Mouse (Mus musculus) embryonic facial prominence, embryonic 10.5 days (tissue): ENCODE measurements at regions not wholly inside any gene's neighbourhood (a gene's known extent, or its start where the extent isn't known, plus 50 kb on each side); places are given as distances from the start of the nearest gene placed in this dataset.

Source experiments
- DNase-seq: peaks from one replicate; pipeline ENCODE4 v3.0.0-alpha.2; 2017; ENCODE audit warnings: low spot score
- H3K27ac ChIP-seq: fragments of 300-500 bp; sonication (generic); replicated peaks from 2 replicates; pipeline ENCODE4 v1.5.1; 2016; ENCODE audit warnings: mild to moderate bottlenecking
- H3K27me3 ChIP-seq: fragments of 300-500 bp; sonication (generic); replicated peaks from 2 replicates; pipeline ENCODE4 v1.6.1; 2016; ENCODE audit warnings: low read depth, mild to moderate bottlenecking; ENCODE audit not compliant: poor library complexity, severe bottlenecking
- H3K36me3 ChIP-seq: fragments of 300-500 bp; sonication (generic); replicated peaks from 2 replicates; pipeline ENCODE4 v1.6.1; 2016; ENCODE audit warnings: mild to moderate bottlenecking, moderate library complexity
- H3K4me1 ChIP-seq: fragments of 300-500 bp; sonication (generic); 2 replicates; pipeline ENCODE4 v1.6.1; 2016
- H3K4me3 ChIP-seq: fragments of 300-500 bp; sonication (generic); 2 replicates; pipeline ENCODE4 v1.5.1; 2016; ENCODE audit warnings: mild to moderate bottlenecking, moderate library complexity
- H3K9me3 ChIP-seq: fragments of 300-500 bp; sonication (generic); 2 replicates; pipeline ENCODE4 v1.6.1; 2016; ENCODE audit warnings: mild to moderate bottlenecking
- WGBS: fragments of 180-500 bp; shearing (Covaris S2); methylation state at CpG from one replicate; pipeline ENCODE4 v1.1.7; 2016; 5-methylcytosine and 5-hydroxymethylcytosine counted together

DNA sequence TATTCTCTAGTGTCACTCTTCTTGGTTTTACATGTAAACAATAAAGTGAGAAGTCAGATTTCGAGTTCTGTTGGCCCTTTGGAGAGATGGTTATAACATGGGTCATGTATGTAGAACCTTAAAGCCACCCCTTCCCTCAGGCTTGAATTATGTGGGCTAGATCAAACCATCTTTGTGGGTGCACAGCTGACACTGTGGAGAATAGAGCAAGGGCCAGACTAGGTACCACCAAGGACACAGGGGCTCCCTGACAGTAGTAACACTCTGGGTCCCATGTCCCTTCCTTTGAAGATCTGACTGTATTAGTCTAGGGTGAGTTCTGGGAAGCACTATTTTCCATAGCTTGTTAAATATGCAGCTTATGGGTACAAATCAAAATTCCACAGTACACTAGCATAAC lies 156.2 kb downstream of the Fam124b start:
- Histone ChIP-seq H3K36me3 (no peaks in the 10 kb centered on the region), H3K27ac (peak overlapping the region; percentile 61), H3K4me1 (peaks cover 19% of the 10 kb centered on the region), H3K4me3 (no peak overlapping the region), H3K9me3 (no peaks in the 10 kb centered on the region), H3K27me3 (no peaks in the 10 kb centered on the region)
- no peak for DNase-seq
- WGBS, result 63% methylated on average over 1 of the region's 1 CpGs

- H3K27me3 ChIP-seq, result no peaks in the 10 kb centered on the region
- H3K4me1 ChIP-seq, result peaks cover 22% of the 10 kb centered on the region
- no peaks in the 10 kb centered on the region for H3K36me3 ChIP-seq
- WGBS, result 51% methylated on average over 7 of the region's 7 CpGs
- DNase-seq, result peak; percentile 68
- peak overlapping the region; percentile 61 for H3K27ac ChIP-seq
- no peak overlapping the region for H3K4me3 ChIP-seq
- no peaks in the 10 kb centered on the region for H3K9me3 ChIP-seq
Observed at GRCm38 (mm10) chr1:80061632-80062031, 156.6 kb downstream of the Fam124b start.

- Histone ChIP-seq H3K4me3 (no peak overlapping the region), H3K27ac (no peak overlapping the region), H3K9me3 (no peaks in the 10 kb centered on the region), H3K27me3 (no peaks in the 10 kb centered on the region), H3K36me3 (no peaks in the 10 kb centered on the region), H3K4me1 (no peaks in the 10 kb centered on the region)
- DNase-seq, result no peak
- WGBS, result 83% methylated on average over 10 of the region's 10 CpGs
Observed at GRCm38 (mm10) chr1:80045141-80045540, 173.1 kb downstream of the Fam124b start.

- H3K27ac ChIP-seq, result no peak overlapping the region
- H3K27me3 ChIP-seq, result no peaks in the 10 kb centered on the region
- peaks cover 10% of the 10 kb centered on the region for H3K4me1 ChIP-seq
- H3K36me3 ChIP-seq, result no peaks in the 10 kb centered on the region
- WGBS, result 85% methylated on average over 3 of the region's 3 CpGs
- H3K4me3 ChIP-seq, result no peak overlapping the region
- H3K9me3 ChIP-seq, result no peaks in the 10 kb centered on the region
- DNase-seq, result no peak
Observed at GRCm38 (mm10) chr1:80040409-80040808, 177.9 kb downstream of the Fam124b start.

GRCm38 (mm10) chr1:80039891-80040290 lies 178.4 kb downstream of the Fam124b start:
- no peaks in the 10 kb centered on the region for H3K27me3 ChIP-seq
- WGBS, result 32% methylated on average over 3 of the region's 3 CpGs
- H3K27ac ChIP-seq, result no peak overlapping the region
- H3K4me3 ChIP-seq, result no peak overlapping the region
- H3K36me3 ChIP-seq, result no peaks in the 10 kb centered on the region
- DNase-seq, result no peak
- H3K9me3 ChIP-seq, result no peaks in the 10 kb centered on the region
- H3K4me1 ChIP-seq, result peaks cover 10% of the 10 kb centered on the region

- Histone ChIP-seq H3K4me3 (no peak overlapping the region), H3K27me3 (no peaks in the 10 kb centered on the region), H3K27ac (no peak overlapping the region), H3K9me3 (no peaks in the 10 kb centered on the region), H3K36me3 (no peaks in the 10 kb centered on the region), H3K4me1 (peaks cover 10% of the 10 kb centered on the region)
- DNase-seq, result no peak
- 68% methylated on average over 4 of the region's 4 CpGs for WGBS
Observed at GRCm38 (mm10) chr1:80039161-80039560, 178.2 kb upstream of the Serpine2 start.

DNA sequence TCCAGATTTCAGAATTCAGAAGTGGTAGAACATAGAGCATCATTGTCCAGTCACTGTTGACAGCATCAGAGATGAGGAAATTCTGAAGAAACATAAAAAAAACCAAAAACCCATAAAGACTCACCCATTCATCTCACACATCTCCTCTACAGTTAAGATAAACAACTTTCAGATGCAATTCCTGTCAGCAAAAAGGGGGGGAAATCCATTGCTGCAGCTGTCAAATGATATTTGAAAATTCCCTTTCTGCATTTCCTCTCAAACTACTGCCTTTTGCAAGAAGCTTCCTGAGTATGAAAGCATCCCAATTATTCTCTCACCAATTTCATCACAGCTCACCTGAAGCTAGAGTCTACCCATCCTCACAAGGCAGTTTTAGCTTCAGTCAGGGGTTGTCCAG lies 177.1 kb upstream of the Serpine2 start:
- DNase-seq, result no peak

DNA sequence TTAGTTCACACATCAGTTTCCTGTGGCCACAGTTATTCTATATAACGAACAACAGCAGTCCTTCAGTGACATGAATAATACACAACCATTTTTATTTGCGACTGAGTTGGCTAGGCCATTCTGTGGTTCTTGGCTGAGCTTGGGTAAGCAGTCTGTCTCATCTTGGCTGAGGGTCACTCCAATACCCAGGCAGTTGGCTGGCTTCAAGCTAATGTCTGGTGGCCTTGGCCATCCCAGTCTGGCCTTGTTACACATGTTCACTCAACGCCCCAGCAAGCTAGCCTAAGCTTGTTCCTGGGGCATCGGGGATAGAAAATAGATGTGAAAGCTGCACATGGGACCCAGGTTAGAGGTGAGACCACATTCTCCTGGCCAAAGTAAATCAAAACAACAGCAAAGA lies 175.5 kb upstream of the Serpine2 start:
- Histone ChIP-seq H3K4me3 (no peak overlapping the region), H3K27me3 (no peaks in the 10 kb centered on the region), H3K4me1 (peaks cover 28% of the 10 kb centered on the region), H3K9me3 (no peaks in the 10 kb centered on the region), H3K27ac (no peak overlapping the region), H3K36me3 (no peaks in the 10 kb centered on the region)
- WGBS, result 96% methylated on average over 4 of the region's 4 CpGs
- no peak for DNase-seq

More for the DNA sequence above, 177.1 kb upstream of the Serpine2 start:
- H3K4me3 ChIP-seq, result no peak overlapping the region
- H3K27me3 ChIP-seq, result no peaks in the 10 kb centered on the region
- peaks cover 19% of the 10 kb centered on the region for H3K4me1 ChIP-seq
- H3K9me3 ChIP-seq, result no peaks in the 10 kb centered on the region
- no peaks in the 10 kb centered on the region for H3K36me3 ChIP-seq
- H3K27ac ChIP-seq, result no peak overlapping the region

- 49% methylated on average over 6 of the region's 6 CpGs for WGBS
- H3K9me3 ChIP-seq, result no peaks in the 10 kb centered on the region
- H3K27me3 ChIP-seq, result no peaks in the 10 kb centered on the region
- no peak overlapping the region for H3K4me3 ChIP-seq
- DNase-seq, result no peak
- no peak overlapping the region; the same call in 1 of the 2 replicates for H3K27ac ChIP-seq
- no peaks in the 10 kb centered on the region for H3K36me3 ChIP-seq
- peaks cover 18% of the 10 kb centered on the region for H3K4me1 ChIP-seq
Observed at GRCm38 (mm10) chr1:80033522-80033921, 172.5 kb upstream of the Serpine2 start.

GRCm38 (mm10) chr1:80033121-80033520 lies 172.1 kb upstream of the Serpine2 start:
- 36% methylated on average over 2 of the region's 2 CpGs for WGBS
- no peak for DNase-seq
- no peaks in the 10 kb centered on the region for H3K27me3 ChIP-seq
- H3K4me1 ChIP-seq, result peaks cover 18% of the 10 kb centered on the region
- H3K4me3 ChIP-seq, result no peak overlapping the region
- H3K36me3 ChIP-seq, result no peaks in the 10 kb centered on the region
- H3K9me3 ChIP-seq, result no peaks in the 10 kb centered on the region
- no peak overlapping the region; the same call in 1 of the 2 replicates for H3K27ac ChIP-seq

DNA sequence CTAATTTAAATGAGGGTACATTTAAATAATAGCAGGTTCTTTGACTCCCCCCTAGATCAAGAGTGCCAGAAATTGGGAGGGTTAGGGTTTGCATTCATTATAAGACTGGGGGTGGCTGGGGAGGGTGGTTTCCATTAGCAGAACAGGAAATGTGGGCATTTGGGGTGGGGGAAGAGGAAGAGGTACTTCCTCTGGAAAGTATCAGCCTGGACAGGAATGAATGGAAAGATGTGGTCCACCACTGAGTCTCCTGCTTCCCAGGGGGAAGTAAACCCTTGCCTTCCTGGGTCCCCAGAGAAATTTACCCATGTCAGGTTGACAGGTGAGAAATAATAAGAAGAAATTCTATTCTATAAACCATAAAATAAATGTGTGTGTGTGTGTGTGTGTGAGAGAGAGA lies 171.5 kb upstream of the Serpine2 start:
- no peaks in the 10 kb centered on the region for H3K9me3 ChIP-seq
- peaks cover 18% of the 10 kb centered on the region for H3K4me1 ChIP-seq
- no peak overlapping the region for H3K4me3 ChIP-seq
- no peak overlapping the region for H3K27ac ChIP-seq
- DNase-seq, result no peak
- H3K27me3 ChIP-seq, result no peaks in the 10 kb centered on the region
- no peaks in the 10 kb centered on the region for H3K36me3 ChIP-seq

DNA sequence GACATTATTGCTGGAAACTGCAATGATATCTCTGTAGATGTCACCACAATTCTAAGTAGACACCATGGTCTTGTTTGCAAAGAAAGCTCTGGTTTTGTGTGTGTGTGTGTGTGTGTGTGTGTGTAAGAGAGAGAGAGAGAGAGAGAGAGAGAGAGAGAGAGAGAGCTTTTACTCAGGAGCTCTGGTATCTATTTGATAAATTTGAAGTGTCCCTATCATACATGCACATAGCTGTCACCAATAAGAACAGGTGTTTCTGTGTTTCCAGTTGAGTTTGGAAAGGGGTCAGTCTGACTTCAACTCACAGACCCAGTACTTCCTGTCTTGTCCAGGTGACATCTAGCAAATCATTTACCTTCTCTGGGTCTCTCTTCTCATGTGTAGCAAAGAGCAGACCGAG lies 169.7 kb upstream of the Serpine2 start:
- H3K4me1 ChIP-seq, result peaks cover 18% of the 10 kb centered on the region
- no peak for DNase-seq
- no peak overlapping the region for H3K27ac ChIP-seq
- no peaks in the 10 kb centered on the region for H3K36me3 ChIP-seq
- no peak overlapping the region for H3K4me3 ChIP-seq
- H3K27me3 ChIP-seq, result no peaks in the 10 kb centered on the region
- H3K9me3 ChIP-seq, result no peaks in the 10 kb centered on the region
- 93% methylated on average over 1 of the region's 1 CpGs for WGBS

DNA sequence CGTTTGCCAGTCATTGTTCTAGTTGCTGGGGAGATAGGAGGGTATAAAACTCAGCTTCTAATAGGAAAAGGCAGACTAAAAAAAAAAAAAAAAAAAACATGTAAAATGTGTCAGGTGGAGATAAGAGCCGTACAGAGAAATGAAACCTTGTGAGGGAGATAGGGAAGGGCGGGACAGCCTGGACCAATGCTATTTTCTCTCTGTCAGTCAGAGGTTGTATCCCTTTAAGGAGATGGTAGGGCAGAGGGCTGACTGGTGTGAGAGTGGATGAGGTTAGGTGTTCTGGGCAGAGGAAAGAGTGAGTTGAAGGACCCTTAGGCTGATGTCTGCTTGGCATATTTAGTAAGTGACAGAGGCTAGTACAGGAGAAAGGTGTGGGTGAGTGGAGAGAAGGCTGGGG lies 169.2 kb upstream of the Serpine2 start:
- H3K4me3 ChIP-seq, result no peak overlapping the region
- H3K27ac ChIP-seq, result no peak overlapping the region
- 89% methylated on average over 3 of the region's 3 CpGs for WGBS
- no peaks in the 10 kb centered on the region for H3K27me3 ChIP-seq
- H3K9me3 ChIP-seq, result no peaks in the 10 kb centered on the region
- H3K4me1 ChIP-seq, result peaks cover 18% of the 10 kb centered on the region
- no peak for DNase-seq
- H3K36me3 ChIP-seq, result no peaks in the 10 kb centered on the region
